Comparison of ENCODE assay signal across 8 mouse cellular contexts in genomic region chr3:120192439-120193326, GRCm38 (mm10).
DNase-seq lines count a peak whose midpoint lies in the region; ATAC-seq and TF ChIP-seq lines count a peak whose summit lies in the region.

No protein-coding gene starts in this region.

- intact Hi-C loops in heart, postnatal 36 days (cut with DNase I): loop anchor here (1.0 to 5.0 kb wide), 2 partner anchors 720 to 1764 kb away; no protein-coding TSS in a partner anchor

- TF ChIP-seq CTCF in liver, postnatal 0 days (IDR thresholded peaks at IDR 0.05; ENCODE audit: low read depth): peak; percentile 66

- no peaks in the 10 kb centered on the region for H3K9me3 ChIP-seq in embryonic facial prominence, embryonic 10.5 days
- H3K9me3 ChIP-seq in liver, postnatal 0 days (ENCODE audit: low read length): no peaks in the 10 kb centered on the region

- no peak overlapping the region for H3K9ac ChIP-seq in liver, postnatal 0 days (replicated peaks)

- no peak overlapping the region for H3K4me2 ChIP-seq in liver, postnatal 0 days (ENCODE audit: low read depth, low read length)

- ATAC-seq in liver, postnatal 0 days: no peak

- H3K36me3 ChIP-seq in embryonic facial prominence, embryonic 10.5 days (replicated peaks): no peaks in the 10 kb centered on the region
- no peaks in the 10 kb centered on the region for H3K36me3 ChIP-seq in liver, postnatal 0 days (replicated peaks; ENCODE audit: insufficient read depth, low read length)

- WGBS in embryonic facial prominence, embryonic 10.5 days: 46% methylated on average over 15 of the region's 15 CpGs
- WGBS in liver, postnatal 0 days (ENCODE audit: insufficient replicate concordance): 42% methylated on average over 15 of the region's 15 CpGs

- no peak overlapping the region for H3K27ac ChIP-seq in embryonic facial prominence, embryonic 10.5 days (replicated peaks)
- H3K27ac ChIP-seq in liver, postnatal 0 days (ENCODE audit: low read depth): no peak overlapping the region

- H3K4me3 ChIP-seq in embryonic facial prominence, embryonic 10.5 days: no peak overlapping the region
- no peak overlapping the region for H3K4me3 ChIP-seq in liver, postnatal 0 days (ENCODE audit: low read depth, low read length)

- peak; percentile 9 for DNase-seq in 3134 (ENCODE audit: extremely low read depth, insufficient read length, low spot score)
- peak; percentile 24 for DNase-seq in adrenal gland, adult 8-10 months
- DNase-seq in embryonic facial prominence, embryonic 10.5 days (ENCODE audit: low spot score): peak; percentile 66
- peak; percentile 35 to 46 for DNase-seq in heart, postnatal 36 days
- peak; percentile 77 for DNase-seq in layer of hippocampus, adult 11-12 months (ENCODE audit: low spot score)
- peak; percentile 42 for DNase-seq in liver, postnatal 0 days
- DNase-seq in retina, adult 2 months (ENCODE audit: low read depth, low spot score): peak; percentile 49
- DNase-seq in spleen, postnatal 36 days (ENCODE audit: low spot score in 2 of 2): no peak

- peaks cover 14% of the 10 kb centered on the region for H3K4me1 ChIP-seq in embryonic facial prominence, embryonic 10.5 days
- no peaks in the 10 kb centered on the region for H3K4me1 ChIP-seq in liver, postnatal 0 days (ENCODE audit: insufficient read depth)

- H3K27me3 ChIP-seq in embryonic facial prominence, embryonic 10.5 days (replicated peaks; ENCODE audit: low read depth, poor library complexity, severe bottlenecking): no peaks in the 10 kb centered on the region
- no peaks in the 10 kb centered on the region for H3K27me3 ChIP-seq in liver, postnatal 0 days (ENCODE audit: insufficient read depth, low read length)

- no peak for TF ChIP-seq EP300 in liver, postnatal 0 days (IDR thresholded peaks at IDR 0.05; ENCODE audit: low read depth)

Comparison
In these comparisons a context has a peak if more than half of its experiments do, and no peak if none do; other contexts are left out.
1. DNase-seq: peak in 3134 (single experiment), adrenal gland, adult 8-10 months (single experiment), embryonic facial prominence, embryonic 10.5 days (single experiment), heart, postnatal 36 days (2 of 2), layer of hippocampus, adult 11-12 months (single experiment), liver, postnatal 0 days (single experiment) and retina, adult 2 months (single experiment); none in spleen, postnatal 36 days (0 of 2).